Mouse (Mus musculus) stomach, embryonic 14.5 days (tissue): ENCODE measurements around the gene Osbpl9. TPM values are rescaled to one million over a fixed set of nuclear protein-coding genes. Genes with fewer than 3 reads are reported as not detected.

Experiments
- ATAC-seq: fragments of 200-750 bp; cut with Nextera tagmentation; 2 replicates; pipeline ENCODE4 v1.8.0; 2017; ENCODE audit warnings: low read depth, moderate TSS enrichment; ENCODE audit not compliant: insufficient number of reproducible peaks, insufficient read depth, low FRiP score
- H3K27ac ChIP-seq: fragments of 300-500 bp; sonication (generic); 2 replicates; pipeline ENCODE4 v1.5.1; 2014; ENCODE audit warnings: mild to moderate bottlenecking, low read length, moderate library complexity, mixed read lengths
- H3K27me3 ChIP-seq: fragments of 300-500 bp; sonication (generic); 2 replicates; pipeline ENCODE4 v1.6.1; 2014; ENCODE audit warnings: low read length, control low read depth, mixed read lengths; ENCODE audit not compliant: control insufficient read depth, insufficient read depth
- H3K36me3 ChIP-seq: fragments of 300-500 bp; sonication (generic); 2 replicates; pipeline ENCODE4 v1.6.1; 2014; ENCODE audit warnings: mild to moderate bottlenecking, control low read depth, low read length, moderate library complexity, mixed read lengths; ENCODE audit not compliant: control insufficient read depth, insufficient read depth
- H3K4me1 ChIP-seq: fragments of 300-500 bp; sonication (generic); 2 replicates; pipeline ENCODE4 v1.6.1; 2014; ENCODE audit warnings: low read length, control low read depth, mixed read lengths; ENCODE audit not compliant: control insufficient read depth, insufficient read depth
- H3K4me2 ChIP-seq: fragments of 300-500 bp; sonication (generic); replicated peaks from 2 replicates; pipeline ENCODE4 v1.6.1; 2014; ENCODE audit warnings: low read depth, low read length, control low read depth
- H3K4me3 ChIP-seq: fragments of 300-500 bp; sonication (generic); 2 replicates; pipeline ENCODE4 v1.5.1; 2014; ENCODE audit warnings: low read depth, low read length, control low read depth
- H3K9ac ChIP-seq: fragments of 300-500 bp; sonication (generic); replicated peaks from 2 replicates; pipeline ENCODE4 v1.6.1; 2014; ENCODE audit warnings: low read depth, mild to moderate bottlenecking, control low read depth, low read length, moderate library complexity, mixed read lengths
- H3K9me3 ChIP-seq: fragments of 300-500 bp; sonication (generic); 2 replicates; pipeline ENCODE4 v1.6.1; 2016; ENCODE audit warnings: low read depth, low read length, control low read depth; ENCODE audit not compliant: control insufficient read depth
- WGBS: fragments of 180-500 bp; shearing (Covaris S2); extraction: QIAGEN DNeasy Blood & Tissue Kit; methylation state at CpG from one replicate; pipeline ENCODE4 v1.1.7; 2014; 5-methylcytosine and 5-hydroxymethylcytosine counted together
- polyA plus RNA-seq: library from polyadenylated mRNA; unstranded; fragments of >200 nt; fragmentation: Nextera tagmentation; extraction: Ambion mirVana; gene quantifications from 2 replicates; pipeline ENCODE4 v1.2.1, GENCODE M21; 2014

Osbpl9 gene
- polyA plus RNA-seq, 1 experiment from 2014 or later = 65.2 TPM

- Histone ChIP-seq H3K36me3 (no peaks in the 10 kb centered on the region), H3K27ac (no peak overlapping the region), H3K4me3 (peak overlapping the region; percentile 5; the same call in 1 of the 2 replicates), H3K9ac (no peak overlapping the region), H3K27me3 (no peaks in the 10 kb centered on the region), H3K9me3 (no peaks in the 10 kb centered on the region), H3K4me1 (peaks cover 14% of the 10 kb centered on the region), H3K4me2 (peak overlapping the region; percentile 32)
- peak; percentile 37; the same call in 1 of the 2 replicates for ATAC-seq
- WGBS = 20% methylated on average over 24 of the region's 24 CpGs
Observed at GRCm38 (mm10) chr4:109156481-109157261, 45.4 kb downstream of the Osbpl9 start.

- Histone ChIP-seq H3K9ac (no peak overlapping the region), H3K4me1 (peaks cover 14% of the 10 kb centered on the region), H3K4me2 (peak overlapping the region; percentile 32; the same call in 1 of the 2 replicates), H3K27me3 (no peaks in the 10 kb centered on the region), H3K9me3 (no peaks in the 10 kb centered on the region), H3K4me3 (no peak overlapping the region), H3K36me3 (no peaks in the 10 kb centered on the region), H3K27ac (no peak overlapping the region)
- 63% methylated on average over 6 of the region's 6 CpGs for WGBS
- ATAC-seq = no peak
Observed at GRCm38 (mm10) chr4:109156073-109156472, 46.0 kb downstream of the Osbpl9 start.

- no peaks in the 10 kb centered on the region for H3K4me1 ChIP-seq
- H3K36me3 ChIP-seq = no peaks in the 10 kb centered on the region
- no peak overlapping the region for H3K4me2 ChIP-seq
- no peaks in the 10 kb centered on the region for H3K9me3 ChIP-seq
- no peak for ATAC-seq
- H3K27ac ChIP-seq = no peak overlapping the region
- WGBS = 61% methylated on average over 2 of the region's 2 CpGs
- H3K27me3 ChIP-seq = no peaks in the 10 kb centered on the region
- H3K9ac ChIP-seq = no peak overlapping the region
- H3K4me3 ChIP-seq = no peak overlapping the region
Observed at GRCm38 (mm10) chr4:109150214-109150613, 51.9 kb downstream of the Osbpl9 start.

- Histone ChIP-seq H3K4me1 (no peaks in the 10 kb centered on the region), H3K9ac (no peak overlapping the region), H3K27ac (no peak overlapping the region), H3K27me3 (no peaks in the 10 kb centered on the region), H3K4me2 (no peak overlapping the region), H3K9me3 (no peaks in the 10 kb centered on the region), H3K36me3 (no peaks in the 10 kb centered on the region), H3K4me3 (no peak overlapping the region)
- no peak for ATAC-seq
- WGBS = 83% methylated on average over 2 of the region's 2 CpGs
Observed at GRCm38 (mm10) chr4:109149411-109149810, 52.7 kb downstream of the Osbpl9 start.

GRCm38 (mm10) chr4:109147278-109148038, 54.6 kb downstream of the Osbpl9 start:
- H3K9ac ChIP-seq = no peak overlapping the region
- no peak for ATAC-seq
- H3K9me3 ChIP-seq = no peaks in the 10 kb centered on the region
- H3K27me3 ChIP-seq = no peaks in the 10 kb centered on the region
- 53% methylated on average over 11 of the region's 11 CpGs for WGBS
- H3K27ac ChIP-seq = peak overlapping the region; percentile 23; the same call in 1 of the 2 replicates
- H3K36me3 ChIP-seq = no peaks in the 10 kb centered on the region
- H3K4me3 ChIP-seq = no peak overlapping the region
- no peak overlapping the region for H3K4me2 ChIP-seq
- H3K4me1 ChIP-seq = no peaks in the 10 kb centered on the region

- H3K9ac ChIP-seq = no peak overlapping the region
- no peak overlapping the region for H3K27ac ChIP-seq
- H3K36me3 ChIP-seq = no peaks in the 10 kb centered on the region
- ATAC-seq = no peak
- H3K4me3 ChIP-seq = no peak overlapping the region
- no peaks in the 10 kb centered on the region for H3K27me3 ChIP-seq
- H3K9me3 ChIP-seq = no peaks in the 10 kb centered on the region
- H3K4me2 ChIP-seq = no peak overlapping the region
- 41% methylated on average over 1 of the region's 1 CpGs for WGBS
- peaks cover 3% of the 10 kb centered on the region; the same call in 1 of the 2 replicates for H3K4me1 ChIP-seq
Observed at GRCm38 (mm10) chr4:109143091-109143490, 59.0 kb downstream of the Osbpl9 start.

GRCm38 (mm10) chr4:109138551-109138950, 63.5 kb downstream of the Osbpl9 start:
- Histone ChIP-seq H3K9ac (no peak overlapping the region), H3K9me3 (no peaks in the 10 kb centered on the region), H3K27me3 (no peaks in the 10 kb centered on the region), H3K27ac (no peak overlapping the region), H3K4me2 (no peak overlapping the region), H3K4me1 (peaks cover 3% of the 10 kb centered on the region; the same call in 1 of the 2 replicates), H3K36me3 (no peaks in the 10 kb centered on the region), H3K4me3 (no peak overlapping the region)
- no peak for ATAC-seq
- WGBS = 54% methylated on average over 4 of the region's 4 CpGs

- peaks cover 3% of the 10 kb centered on the region; the same call in 1 of the 2 replicates for H3K4me1 ChIP-seq
- H3K9me3 ChIP-seq = no peaks in the 10 kb centered on the region
- H3K36me3 ChIP-seq = 0 out of 2 replicates have a peak, but pooled peaks cover 3% of the 10 kb centered on the region
- no peak for ATAC-seq
- H3K4me3 ChIP-seq = no peak overlapping the region
- no peaks in the 10 kb centered on the region for H3K27me3 ChIP-seq
- WGBS = 80% methylated on average over 7 of the region's 7 CpGs
- H3K9ac ChIP-seq = no peak overlapping the region
- no peak overlapping the region for H3K27ac ChIP-seq
- H3K4me2 ChIP-seq = no peak overlapping the region
Observed at GRCm38 (mm10) chr4:109136475-109137125, 65.5 kb downstream of the Osbpl9 start.
